Mouse (Mus musculus) embryonic fibroblast, embryonic 13.5 days (primary cell): ENCODE data around the gene Dppa4.

ENCODE experiments used
- CTCF ChIP-seq: IDR thresholded peaks from 2 replicates; pipeline ENCODE4 v1.5.1; 2011; ENCODE audit warnings: mild to moderate bottlenecking, control low read depth, low read length, moderate library complexity, borderline replicate concordance; ENCODE audit not compliant: insufficient read depth
- POLR2A ChIP-seq: IDR thresholded peaks from 2 replicates; pipeline ENCODE4 v1.6.1; 2011; ENCODE audit warnings: low read depth, mild to moderate bottlenecking, control low read depth, low read length, moderate library complexity

GRCm38 (mm10) chr16:48280883-48281282 is 2.6 kb upstream of the Dppa4 start:
- TF ChIP-seq CTCF (no peak), POLR2A (no peak)
